Mouse (Mus musculus) subcutaneous adipose tissue, adult 2 months (tissue): Measurements from ENCODE around the gene AU015836. TPM values are rescaled to one million over a fixed set of nuclear protein-coding genes. Genes with fewer than 3 reads are reported as not detected.

Experiments used
- polyA plus RNA-seq: library from polyadenylated mRNA; depleted of rRNA; stranded (reverse); fragments of >200 nt; gene quantifications from 2 replicates; pipeline ENCODE4 v1.2.3, GENCODE M21; 2012; ENCODE audit warnings: low replicate concordance; rRNA removed

The AU015836 gene
- not detected in 2 replicates for polyA plus RNA-seq

GRCm38 (mm10) chrX:93968444-93968843 is at the start of gene AU015836:
TSS of gene AU015836 (plus strand) at chrX:93968659.

Other genes with a start within 250 kb of the AU015836 start
- 8.2 and 20.4 TPM in 2 replicates for gene Pdk3, start 136.5 kb upstream of the AU015836 start, polyA plus RNA-seq
- gene Zfx, start 155.0 kb downstream of the AU015836 start, polyA plus RNA-seq, result 6.5 and 13.5 TPM in 2 replicates
- gene Eif2s3x, start 244.2 kb downstream of the AU015836 start, polyA plus RNA-seq, result 74.3 and 98.2 TPM in 2 replicates